Mouse (Mus musculus) liver, embryonic 14.5 days (tissue): ENCODE measurements around the gene Ksr2. TPM values are rescaled to one million over a fixed set of nuclear protein-coding genes. Genes with fewer than 3 reads are reported as not detected.

Experiments used
- ATAC-seq: fragments of 200-750 bp; cut with Nextera tagmentation; 2 replicates; pipeline ENCODE4 v1.8.0; 2017; ENCODE audit warnings: moderate number of reproducible peaks, mild to moderate bottlenecking, moderate library complexity; ENCODE audit not compliant: insufficient read depth
- DNase-seq, 3 experiments: peaks; one replicate each; pipeline ENCODE4 v3.0.0-alpha.2; 2012 to 2013; ENCODE audit warnings: low read depth in 3 of 3, low spot score in 3 of 3
- H3K27ac ChIP-seq: fragments of 300-500 bp; sonication (generic); 2 replicates; pipeline ENCODE4 v1.5.1; 2014; ENCODE audit warnings: moderate library complexity, mild to moderate bottlenecking, control low read depth, inconsistent platforms
- H3K27me3 ChIP-seq: fragments of 300-500 bp; sonication (generic); 2 replicates; pipeline ENCODE4 v1.6.1; 2014; ENCODE audit warnings: mild to moderate bottlenecking, low read length, moderate library complexity; ENCODE audit not compliant: control insufficient read depth, insufficient read depth
- H3K36me3 ChIP-seq: fragments of 300-500 bp; sonication (generic); replicated peaks from 2 replicates; pipeline ENCODE4 v1.6.1; 2014; ENCODE audit warnings: low read depth; ENCODE audit not compliant: control insufficient read depth, insufficient read depth
- H3K4me1 ChIP-seq, 2 experiments: fragments of 200-500 bp in 1 of 2; fragments of 300-500 bp in 1 of 2; sonication (generic) in 1 of 2; replicated peaks; 2 replicates each; pipeline ENCODE4 v1.6.1; 2012 to 2014; ENCODE audit warnings: antibody characterized with exemption in 1 of 2, inconsistent platforms in 1 of 2, low read length in 1 of 2; ENCODE audit not compliant: control insufficient read depth in 2 of 2, insufficient read depth in 2 of 2
- H3K4me2 ChIP-seq: fragments of 300-500 bp; sonication (generic); 2 replicates; pipeline ENCODE4 v1.6.1; 2014; ENCODE audit warnings: low read depth, mild to moderate bottlenecking, control low read depth, moderate library complexity
- H3K4me3 ChIP-seq, 2 experiments: fragments of 200-500 bp in 1 of 2; fragments of 300-500 bp in 1 of 2; sonication (generic) in 1 of 2; 2 replicates each; pipeline ENCODE4 v1.5.1; 2012 to 2014; ENCODE audit warnings: low read depth in 2 of 2, low read length in 2 of 2, mild to moderate bottlenecking in 2 of 2, control low read depth in 1 of 2, inconsistent platforms in 1 of 2, moderate library complexity in 1 of 2; ENCODE audit not compliant: insufficient read depth in 1 of 2
- H3K9ac ChIP-seq: fragments of 300-500 bp; sonication (generic); replicated peaks from 2 replicates; pipeline ENCODE4 v1.6.1; 2014; ENCODE audit warnings: mild to moderate bottlenecking, control low read depth, moderate library complexity
- H3K9me3 ChIP-seq: fragments of 300-500 bp; sonication (generic); 2 replicates; pipeline ENCODE4 v1.6.1; 2016; ENCODE audit warnings: low read length, mixed read lengths; ENCODE audit not compliant: control insufficient read depth
- CTCF ChIP-seq: IDR thresholded peaks from 2 replicates; pipeline ENCODE4 v1.5.1; 2016; ENCODE audit warnings: antibody characterized with exemption, low read depth, control low read depth
- EP300 ChIP-seq: IDR thresholded peaks from 2 replicates; pipeline ENCODE4 v1.6.1; 2016; ENCODE audit warnings: antibody characterized with exemption, low read depth
- WGBS: fragments of 180-500 bp; shearing (Covaris S2); extraction: QIAGEN DNeasy Blood & Tissue Kit; methylation state at CpG from one replicate; pipeline ENCODE4 v1.1.7; 2014; ENCODE audit not compliant: insufficient replicate concordance; 5-methylcytosine and 5-hydroxymethylcytosine counted together
- polyA plus RNA-seq, 2 experiments: library from polyadenylated mRNA; depleted of rRNA in 1 of 2; stranded (reverse) in 1 of 2; unstranded in 1 of 2; fragments of >200 nt; fragmentation: Nextera tagmentation in 1 of 2; extraction: Ambion mirVana in 1 of 2; gene quantifications; 2 replicates each; pipeline versions ENCODE4 v1.2.1 to v1.2.3; 2012 to 2014

The Ksr2 gene
- polyA plus RNA-seq, 2 experiments: 0.01 to 0.04 TPM

- H3K27me3 ChIP-seq: no peaks in the 10 kb centered on the region
- no peaks in the 10 kb centered on the region for H3K36me3 ChIP-seq
- DNase-seq: peak in 1 of 3 experiments; percentile 0
- no peak overlapping the region for H3K27ac ChIP-seq
- ATAC-seq: no peak
- no peak overlapping the region for H3K9ac ChIP-seq
- H3K4me2 ChIP-seq: no peak overlapping the region
- H3K4me3 ChIP-seq: no peak overlapping the region
- no peaks in the 10 kb centered on the region for H3K4me1 ChIP-seq
- TF ChIP-seq EP300 (no peak), CTCF (peak; percentile 33; the same call in 1 of the 2 replicates)
- WGBS: 30% methylated on average over 7 of the region's 7 CpGs
- no peaks in the 10 kb centered on the region for H3K9me3 ChIP-seq
These were observed 214.6 kb downstream of the Ksr2 start for GRCm38 (mm10) chr5:117628351-117628750.

DNA sequence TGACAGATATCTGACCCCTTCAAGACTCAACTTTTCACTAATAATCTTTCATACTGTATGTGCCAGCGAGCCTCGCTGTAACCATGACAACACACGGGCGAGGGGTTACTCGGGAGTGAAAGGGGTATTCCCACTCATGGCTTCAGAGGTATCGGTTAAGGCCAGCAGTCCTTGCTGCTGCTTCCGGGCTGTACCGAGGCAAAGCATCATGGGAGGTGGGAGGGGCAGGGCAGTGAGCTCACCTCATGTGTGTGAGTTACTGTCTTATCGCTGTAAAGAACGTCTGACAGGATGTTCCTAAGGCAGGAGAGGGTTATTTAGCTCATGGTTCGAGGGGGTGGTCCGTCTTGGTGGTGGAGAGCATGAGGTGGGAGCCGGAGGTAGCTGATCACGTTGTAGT is 215.8 kb downstream of the Ksr2 start:
- TF ChIP-seq EP300: no peak
- no peak for TF ChIP-seq CTCF
- Histone ChIP-seq H3K4me3 (no peak overlapping the region), H3K27ac (no peak overlapping the region), H3K27me3 (no peaks in the 10 kb centered on the region), H3K9me3 (no peaks in the 10 kb centered on the region), H3K4me2 (no peak overlapping the region), H3K36me3 (no peaks in the 10 kb centered on the region), H3K4me1 (no peaks in the 10 kb centered on the region), H3K9ac (no peak overlapping the region)
- no peak for ATAC-seq
- 70% methylated on average over 14 of the region's 14 CpGs for WGBS
- DNase-seq: no peak

DNA sequence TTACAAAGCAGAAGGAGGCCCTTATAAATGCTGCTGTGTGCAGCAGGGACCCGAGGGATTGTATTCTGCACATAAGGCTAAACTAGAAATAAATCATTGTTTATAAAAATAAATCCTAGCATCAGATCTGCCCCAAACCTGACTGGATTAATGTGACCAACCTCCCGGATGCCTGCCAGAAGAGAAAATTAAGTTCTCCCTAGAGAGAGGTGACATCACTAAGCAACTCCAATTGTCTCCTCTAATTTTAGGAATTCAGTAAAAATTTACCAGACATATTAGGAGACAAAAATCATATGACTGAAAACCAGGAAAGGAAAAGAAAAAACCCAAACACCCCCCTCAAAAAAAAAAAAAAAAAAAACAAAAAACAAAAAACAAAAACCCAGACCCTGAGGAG is 221.4 kb downstream of the Ksr2 start:
- Histone ChIP-seq H3K4me1 (no peaks in the 10 kb centered on the region), H3K9me3 (no peaks in the 10 kb centered on the region), H3K4me3 (no peak overlapping the region), H3K4me2 (no peak overlapping the region), H3K9ac (no peak overlapping the region), H3K27ac (no peak overlapping the region), H3K27me3 (no peaks in the 10 kb centered on the region), H3K36me3 (no peaks in the 10 kb centered on the region)
- TF ChIP-seq CTCF (no peak), EP300 (no peak)
- ATAC-seq (no peak), DNase-seq (no peak)
- WGBS: 66% methylated on average over 2 of the region's 2 CpGs

- ATAC-seq (no peak), DNase-seq (no peak)
- H3K27me3 ChIP-seq: no peaks in the 10 kb centered on the region
- no peaks in the 10 kb centered on the region for H3K4me1 ChIP-seq
- H3K36me3 ChIP-seq: no peaks in the 10 kb centered on the region
- no peak for TF ChIP-seq EP300
- no peak for TF ChIP-seq CTCF
- H3K27ac ChIP-seq: no peak overlapping the region
- H3K4me2 ChIP-seq: no peak overlapping the region
- WGBS: 59% methylated on average over 5 of the region's 5 CpGs
- H3K4me3 ChIP-seq: no peak overlapping the region
- no peak overlapping the region for H3K9ac ChIP-seq
- no peaks in the 10 kb centered on the region for H3K9me3 ChIP-seq
These were observed 222.0 kb downstream of the Ksr2 start for GRCm38 (mm10) chr5:117635838-117636237.

DNA sequence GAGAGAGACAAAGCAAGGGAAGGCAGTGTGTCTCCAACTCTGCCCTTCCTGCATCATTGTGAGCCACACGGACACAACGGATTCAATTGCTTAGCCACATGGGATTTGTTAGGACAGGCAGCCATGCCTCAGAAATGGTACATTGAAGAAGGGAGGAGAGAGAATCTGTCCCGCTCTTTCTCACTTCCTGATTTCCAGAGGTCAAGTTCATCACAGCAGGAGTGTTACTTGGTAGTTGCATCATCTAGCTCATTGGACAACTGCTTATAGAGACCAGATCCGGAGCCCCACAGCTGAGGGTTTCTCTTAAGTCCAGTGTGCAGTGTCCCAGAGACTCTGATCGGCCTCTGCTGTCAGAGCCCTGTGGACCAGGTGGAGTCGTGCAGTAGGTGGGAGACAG is 227.8 kb downstream of the Ksr2 start:
- Histone ChIP-seq H3K36me3 (no peaks in the 10 kb centered on the region), H3K4me2 (no peak overlapping the region), H3K27ac (no peak overlapping the region), H3K4me1 (no peaks in the 10 kb centered on the region), H3K27me3 (no peaks in the 10 kb centered on the region), H3K4me3 (no peak overlapping the region), H3K9me3 (no peaks in the 10 kb centered on the region), H3K9ac (no peak overlapping the region)
- ATAC-seq (no peak), DNase-seq (no peak)
- 60% methylated on average over 6 of the region's 6 CpGs for WGBS
- no peak for TF ChIP-seq CTCF
- no peak for TF ChIP-seq EP300
